Mouse (Mus musculus): ENCODE measurements around the gene Taf4. TPM values are rescaled to one million over a fixed set of nuclear protein-coding genes. Genes with fewer than 3 reads are reported as not detected.

Gene Taf4
- polyA plus RNA-seq, 1 experiment from 2014 or later, result 5.2 TPM

DNA sequence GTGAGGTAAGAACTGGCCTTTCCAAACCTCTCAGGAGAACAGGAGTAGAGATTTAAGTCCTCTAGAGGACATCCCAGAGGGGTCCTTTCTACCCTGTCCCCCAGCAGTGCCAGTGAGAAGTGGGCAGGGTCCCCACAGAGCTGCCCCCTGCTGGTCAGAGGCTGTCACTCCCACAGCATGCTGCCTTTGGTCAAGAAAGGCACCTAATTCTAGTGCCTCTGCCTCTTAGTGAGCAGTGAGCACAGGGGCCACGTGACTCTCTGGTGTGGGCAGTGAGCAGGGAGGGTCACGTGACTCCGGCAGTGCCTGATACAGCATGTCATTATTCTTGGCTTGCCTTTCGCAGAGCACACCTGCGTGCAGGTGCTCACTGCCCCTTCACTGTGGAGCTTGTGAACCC lies 103.1 kb downstream of the Taf4 start:
- peaks cover 20% of the 10 kb centered on the region for H3K4me1 ChIP-seq
- H3K9me3 ChIP-seq (replicated peaks), result no peaks in the 10 kb centered on the region
- peaks cover 7% of the 10 kb centered on the region; the same call in 1 of the 2 replicates for H3K36me3 ChIP-seq (ENCODE audit: poor library complexity, severe bottlenecking)
- no peak overlapping the region for H3K27ac ChIP-seq
- H3K27me3 ChIP-seq, result no peaks in the 10 kb centered on the region
- no peak for ATAC-seq
- no peak overlapping the region for H3K4me2 ChIP-seq
- H3K4me3 ChIP-seq, result no peak overlapping the region
- 53% methylated on average over 5 of the region's 5 CpGs for WGBS
- H3K9ac ChIP-seq, result no peak overlapping the region

GRCm38 (mm10) chr2:179872724-179873123 lies 103.7 kb downstream of the Taf4 start:
- WGBS, result 66% methylated on average over 5 of the region's 5 CpGs
- peak; percentile 26 for ATAC-seq
- Histone ChIP-seq H3K4me2 (no peak overlapping the region), H3K4me3 (no peak overlapping the region), H3K36me3 (ENCODE audit: poor library complexity, severe bottlenecking) (peaks cover 7% of the 10 kb centered on the region; the same call in 1 of the 2 replicates), H3K4me1 (peaks cover 17% of the 10 kb centered on the region), H3K9ac (no peak overlapping the region), H3K27ac (no peak overlapping the region), H3K27me3 (no peaks in the 10 kb centered on the region), H3K9me3 (replicated peaks) (no peaks in the 10 kb centered on the region)

DNA sequence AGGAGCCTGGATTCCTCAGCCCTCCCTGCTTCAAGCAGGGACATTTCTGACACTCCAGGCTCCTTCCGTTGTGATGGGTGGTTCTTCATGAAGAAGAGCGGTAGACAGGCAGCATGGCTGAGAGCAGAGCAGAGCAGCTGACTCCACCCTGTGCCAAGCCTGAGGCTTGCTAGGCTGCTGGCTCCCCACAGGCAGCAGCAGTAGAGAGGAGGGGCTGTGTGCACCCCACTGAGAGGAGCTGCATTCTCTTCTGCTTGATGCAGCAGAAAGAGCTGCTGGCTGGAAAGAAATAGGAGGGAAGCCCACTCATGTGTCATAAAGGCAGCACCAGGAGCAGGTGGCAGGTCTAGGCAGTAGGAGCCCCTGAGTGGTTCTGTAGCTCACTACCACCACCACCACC lies 106.6 kb downstream of the Taf4 start:
- no peak overlapping the region for H3K9ac ChIP-seq
- ATAC-seq, result peak; percentile 79
- 17% methylated on average over 2 of the region's 2 CpGs for WGBS
- H3K4me3 ChIP-seq, result no peak overlapping the region
- peak overlapping the region; percentile 20 for H3K27ac ChIP-seq
- H3K36me3 ChIP-seq (ENCODE audit: poor library complexity, severe bottlenecking), result no peaks in the 10 kb centered on the region
- no peaks in the 10 kb centered on the region for H3K9me3 ChIP-seq (replicated peaks)
- H3K4me1 ChIP-seq, result peaks cover 10% of the 10 kb centered on the region
- H3K27me3 ChIP-seq, result no peaks in the 10 kb centered on the region
- H3K4me2 ChIP-seq, result no peak overlapping the region

DNA sequence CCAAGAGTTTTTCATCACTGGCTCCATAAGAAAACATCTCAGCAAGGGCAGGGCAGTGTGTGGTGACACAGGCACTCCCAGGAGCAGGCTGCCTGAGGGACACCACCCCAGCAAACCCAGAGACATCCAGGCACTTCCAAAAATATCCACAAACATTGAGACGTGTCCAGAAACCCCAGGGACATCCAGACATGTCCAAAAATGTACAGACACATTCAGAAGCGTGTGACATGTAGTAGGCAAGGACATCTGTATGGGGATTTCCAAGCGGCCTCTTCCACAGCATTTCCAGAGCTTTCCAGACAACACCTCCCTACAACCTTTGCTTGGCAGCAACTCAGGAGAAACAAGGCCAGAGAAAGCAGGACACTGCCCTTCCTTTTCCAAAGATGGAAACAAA lies 108.8 kb downstream of the Taf4 start:
- H3K9ac ChIP-seq, result no peak overlapping the region
- no peak overlapping the region for H3K4me2 ChIP-seq
- H3K36me3 ChIP-seq (ENCODE audit: poor library complexity, severe bottlenecking), result no peaks in the 10 kb centered on the region
- H3K4me3 ChIP-seq, result no peak overlapping the region
- H3K27me3 ChIP-seq, result no peaks in the 10 kb centered on the region
- H3K27ac ChIP-seq, result no peak overlapping the region
- no peak for ATAC-seq
- H3K4me1 ChIP-seq, result peaks cover 17% of the 10 kb centered on the region
- 87% methylated on average over 3 of the region's 3 CpGs for WGBS
- H3K9me3 ChIP-seq (replicated peaks), result no peaks in the 10 kb centered on the region

DNA sequence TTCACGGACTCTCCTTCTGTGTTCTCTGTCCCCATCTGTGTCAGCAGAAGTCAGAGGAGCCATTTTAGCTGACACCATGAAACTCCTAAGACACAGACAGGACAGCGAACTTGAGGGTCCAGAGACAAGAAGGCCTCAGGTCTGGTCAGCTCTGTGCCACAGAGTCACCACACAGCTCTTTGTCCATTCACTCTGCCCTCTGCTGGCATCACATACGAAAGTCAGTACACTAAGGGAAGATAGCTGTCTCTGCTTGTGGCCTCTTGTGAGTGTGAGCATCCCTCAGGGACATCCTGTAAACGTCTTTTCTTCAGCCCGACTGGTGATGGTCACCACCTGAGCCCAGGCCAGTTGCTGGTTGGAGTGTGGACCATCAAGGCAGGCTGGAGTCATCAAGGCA lies 111.3 kb downstream of the Taf4 start:
- no peaks in the 10 kb centered on the region for H3K9me3 ChIP-seq (replicated peaks)
- H3K27me3 ChIP-seq, result no peaks in the 10 kb centered on the region
- H3K4me1 ChIP-seq, result peaks cover 17% of the 10 kb centered on the region
- no peak overlapping the region for H3K4me3 ChIP-seq
- ATAC-seq, result no peak
- H3K36me3 ChIP-seq (ENCODE audit: poor library complexity, severe bottlenecking), result no peaks in the 10 kb centered on the region
- 82% methylated on average over 5 of the region's 5 CpGs for WGBS
- H3K27ac ChIP-seq, result no peak overlapping the region
- H3K4me2 ChIP-seq, result no peak overlapping the region
- H3K9ac ChIP-seq, result no peak overlapping the region

DNA sequence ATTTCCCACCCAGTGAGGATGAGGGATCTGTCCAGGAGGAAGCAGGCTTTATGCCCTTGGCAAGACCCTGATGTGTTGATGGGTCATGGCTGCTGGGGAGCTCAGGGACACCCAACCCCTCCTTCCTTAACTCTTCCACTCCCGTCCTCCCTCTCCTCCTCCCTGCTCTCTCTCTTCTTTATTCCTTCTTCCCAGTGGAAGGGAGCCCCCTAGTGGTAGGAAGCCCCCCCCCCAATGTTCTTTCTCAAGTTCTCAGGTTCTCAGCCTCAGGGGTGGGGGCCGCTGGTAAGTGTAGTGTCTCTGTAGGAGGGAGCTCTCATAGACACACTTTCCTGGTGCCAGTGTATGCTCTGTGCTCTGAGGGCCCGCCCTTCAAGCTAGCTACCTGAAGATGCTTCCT lies 113.2 kb downstream of the Taf4 start:
- WGBS, result 75% methylated on average over 3 of the region's 3 CpGs
- no peaks in the 10 kb centered on the region for H3K27me3 ChIP-seq

GRCm38 (mm10) chr2:179862676-179863075 lies 113.8 kb downstream of the Taf4 start:
- Histone ChIP-seq H3K36me3 (ENCODE audit: poor library complexity, severe bottlenecking) (no peaks in the 10 kb centered on the region), H3K9ac (no peak overlapping the region), H3K27ac (peak overlapping the region; percentile 7; the same call in 1 of the 2 replicates), H3K4me2 (no peak overlapping the region), H3K27me3 (no peaks in the 10 kb centered on the region), H3K4me1 (peaks cover 6% of the 10 kb centered on the region; the same call in 1 of the 2 replicates), H3K4me3 (no peak overlapping the region), H3K9me3 (replicated peaks) (no peaks in the 10 kb centered on the region)
- ATAC-seq, result peak; percentile 28; the same call in 1 of the 2 replicates
- 91% methylated on average over 3 of the region's 3 CpGs for WGBS

More for the DNA sequence above, 113.2 kb downstream of the Taf4 start:
- H3K4me2 ChIP-seq, result no peak overlapping the region
- peak; percentile 14; the same call in 1 of the 2 replicates for ATAC-seq
- H3K9me3 ChIP-seq (replicated peaks), result no peaks in the 10 kb centered on the region
- H3K9ac ChIP-seq, result no peak overlapping the region
- no peak overlapping the region for H3K4me3 ChIP-seq
- peaks cover 6% of the 10 kb centered on the region; the same call in 1 of the 2 replicates for H3K4me1 ChIP-seq
- H3K36me3 ChIP-seq (ENCODE audit: poor library complexity, severe bottlenecking), result no peaks in the 10 kb centered on the region
- no peak overlapping the region for H3K27ac ChIP-seq

Other genes with a start within 250 kb of the Taf4 start
- 20.4 and 20.6 TPM in 2 replicates for gene Lsm14b, start 48.3 kb upstream of the Taf4 start, polyA plus RNA-seq (2015; fragmentation: Nextera tagmentation; extraction: Ambion mirVana)
- 716 and 737 TPM in 2 replicates for gene Psma7, start 65.8 kb upstream of the Taf4 start, polyA plus RNA-seq (2015; fragmentation: Nextera tagmentation; extraction: Ambion mirVana)
- 33.9 and 38.7 TPM in 2 replicates for gene Ss18l1, start 65.9 kb upstream of the Taf4 start, polyA plus RNA-seq (2015; fragmentation: Nextera tagmentation; extraction: Ambion mirVana)
- 34.2 and 34.8 TPM in 2 replicates for gene Mtg2, start 93.9 kb upstream of the Taf4 start, polyA plus RNA-seq (2015; fragmentation: Nextera tagmentation; extraction: Ambion mirVana)
- gene Hrh3, start 127.8 kb upstream of the Taf4 start, polyA plus RNA-seq (2015; fragmentation: Nextera tagmentation; extraction: Ambion mirVana), result 2.3 and 2.8 TPM in 2 replicates
- gene Osbpl2, start 142.7 kb upstream of the Taf4 start, polyA plus RNA-seq (2015; fragmentation: Nextera tagmentation; extraction: Ambion mirVana), result 48.8 and 53.1 TPM in 2 replicates
- 211 and 220 TPM in 2 replicates for gene Adrm1, start 194.8 kb upstream of the Taf4 start, polyA plus RNA-seq (2015; fragmentation: Nextera tagmentation; extraction: Ambion mirVana)
- 3.4 and 5.0 TPM in 2 replicates for gene Lama5, start 249.2 kb upstream of the Taf4 start, polyA plus RNA-seq (2015; fragmentation: Nextera tagmentation; extraction: Ambion mirVana)

All from forebrain, embryonic 13.5 days (tissue).